Mouse (Mus musculus): ENCODE measurements around the gene Olfr325. TPM values are rescaled to one million over a fixed set of nuclear protein-coding genes. Genes with fewer than 3 reads are reported as not detected.
A peak's percentile ranks its signal among the peaks of the same experiment; 100 is the strongest.
"Not testable (repeated sequence)": the region's sequence is repeated elsewhere in the genome, so short reads cannot be mapped to it uniquely, and the experiment has no call there.

The Olfr325 gene
- polyA plus RNA-seq (2014; fragmentation: Nextera tagmentation; extraction: Ambion mirVana), result not detected in 2 replicates

DNA sequence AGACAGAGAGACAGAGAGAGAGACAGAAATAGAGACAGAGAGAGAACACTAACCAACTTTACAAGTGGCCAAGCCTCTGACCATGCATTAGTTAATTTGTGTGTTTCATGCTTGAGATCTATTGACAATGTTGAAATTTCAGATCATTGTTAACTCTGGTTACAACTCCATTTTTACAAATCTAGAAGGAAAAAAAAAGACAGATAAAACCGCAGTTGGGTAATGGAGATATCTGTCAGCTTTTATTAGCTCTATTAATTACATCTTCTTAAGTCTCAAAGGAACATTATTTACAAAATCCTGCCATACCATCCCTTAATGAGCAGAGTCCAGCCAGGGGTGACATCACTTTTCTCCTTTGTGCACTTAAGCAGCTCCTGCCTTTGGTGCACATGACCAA lies at the start of gene Olfr325:
Olfr325 (plus strand) TSS at position 301 of the 400 bp plus-strand sequence.
- Histone ChIP-seq H3K4me3 (ENCODE audit: low read depth, low read length) (no peak within 1 kb of the TSS), H3K27me3 (ENCODE audit: control insufficient read depth, insufficient read depth, low read length) (no peaks in the 10 kb centered on the region), H3K27ac (ENCODE audit: low read depth, low read length) (no peak within 1 kb of the TSS), H3K36me3 (ENCODE audit: control insufficient read depth, insufficient read depth, low read length) (no peaks in the 10 kb centered on the region), H3K4me1 (ENCODE audit: control insufficient read depth, insufficient read depth, low read length) (no peaks in the 10 kb centered on the region), H3K9me3 (ENCODE audit: control insufficient read depth, low read length) (no peaks in the 10 kb centered on the region), H3K9ac (ENCODE audit: low read length) (no peak within 1 kb of the TSS), H3K4me2 (no peak within 1 kb of the TSS)
- DNase-seq (ENCODE audit: low spot score, missing footprints) (peak; percentile 17), ATAC-seq (ENCODE audit: low FRiP score) (no peak)
- WGBS, result 84% methylated on average over 1 of the region's 1 CpGs

GRCm38 (mm10) chr11:58534736-58535135 lies 42.8 kb upstream of the Olfr325 start, which contains the start of gene Olfr330:
Gene Olfr330, minus strand, starts transcription at chr11:58534836.
- H3K27ac ChIP-seq (ENCODE audit: low read depth, low read length); ATAC-seq (ENCODE audit: low FRiP score); H3K4me3 ChIP-seq (ENCODE audit: low read depth, low read length); H3K9me3 ChIP-seq (ENCODE audit: control insufficient read depth, low read length); H3K36me3 ChIP-seq (ENCODE audit: control insufficient read depth, insufficient read depth, low read length); DNase-seq (ENCODE audit: low spot score, missing footprints); H3K27me3 ChIP-seq (ENCODE audit: control insufficient read depth, insufficient read depth, low read length); H3K4me1 ChIP-seq (ENCODE audit: control insufficient read depth, insufficient read depth, low read length); H3K4me2 ChIP-seq; H3K9ac ChIP-seq (ENCODE audit: low read length): not testable (repeated sequence)

DNA sequence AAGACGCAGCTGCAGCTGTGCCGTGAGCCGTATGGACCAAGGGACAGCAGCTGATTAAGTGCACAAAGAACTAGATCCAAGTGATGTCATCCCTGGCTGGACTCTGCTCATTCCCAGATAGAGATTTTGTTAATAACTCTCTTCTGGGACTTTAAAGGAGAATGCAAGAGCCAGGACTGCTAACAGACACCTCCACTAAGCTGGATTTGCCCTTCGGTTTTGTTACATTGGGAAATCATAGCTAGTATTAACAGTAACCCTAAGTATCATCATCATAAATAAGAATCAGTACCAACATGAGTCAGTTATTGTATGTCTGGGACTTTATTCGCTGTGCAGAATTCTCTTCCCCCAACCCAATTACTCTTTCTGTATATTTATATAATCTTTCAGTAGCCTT lies 31.2 kb upstream of the Olfr325 start, which contains the start of gene Olfr329-ps:
Olfr329-ps (minus strand) TSS at position 101 of the 400 bp plus-strand sequence.
- Histone ChIP-seq H3K27me3 (ENCODE audit: control insufficient read depth, insufficient read depth, low read length) (no peaks in the 10 kb centered on the region), H3K9ac (ENCODE audit: low read length) (no peak within 1 kb of the TSS), H3K27ac (ENCODE audit: low read depth, low read length) (no peak within 1 kb of the TSS), H3K36me3 (ENCODE audit: control insufficient read depth, insufficient read depth, low read length) (no peaks in the 10 kb centered on the region), H3K4me1 (ENCODE audit: control insufficient read depth, insufficient read depth, low read length) (no peaks in the 10 kb centered on the region), H3K4me2 (no peak within 1 kb of the TSS), H3K9me3 (ENCODE audit: control insufficient read depth, low read length) (no peaks in the 10 kb centered on the region), H3K4me3 (ENCODE audit: low read depth, low read length) (no peak within 1 kb of the TSS)
- DNase-seq (ENCODE audit: low spot score, missing footprints) (no peak), ATAC-seq (ENCODE audit: low FRiP score) (no peak)
- WGBS, result 94% methylated on average over 5 of the region's 5 CpGs

- H3K27me3 ChIP-seq (ENCODE audit: control insufficient read depth, insufficient read depth, low read length), result no peaks in the 10 kb centered on the region
- H3K36me3 ChIP-seq (ENCODE audit: control insufficient read depth, insufficient read depth, low read length), result no peaks in the 10 kb centered on the region
- ATAC-seq (ENCODE audit: low FRiP score) (no peak), DNase-seq (ENCODE audit: low spot score, missing footprints) (no peak)
- H3K9me3 ChIP-seq (ENCODE audit: control insufficient read depth, low read length), result no peaks in the 10 kb centered on the region
- 75% methylated on average over 1 of the region's 1 CpGs for WGBS
- no peak within 1 kb of the TSS for H3K4me2 ChIP-seq
- H3K4me3 ChIP-seq (ENCODE audit: low read depth, low read length), result no peak within 1 kb of the TSS
- H3K27ac ChIP-seq (ENCODE audit: low read depth, low read length), result no peak within 1 kb of the TSS
- no peak within 1 kb of the TSS for H3K9ac ChIP-seq (ENCODE audit: low read length)
- H3K4me1 ChIP-seq (ENCODE audit: control insufficient read depth, insufficient read depth, low read length), result no peaks in the 10 kb centered on the region
Observed at GRCm38 (mm10) chr11:58555536-58555935, 22.0 kb upstream of the Olfr325 start, which contains the start of gene Olfr328. Gene Olfr328, minus strand, starts transcription at chr11:58555636.

DNA sequence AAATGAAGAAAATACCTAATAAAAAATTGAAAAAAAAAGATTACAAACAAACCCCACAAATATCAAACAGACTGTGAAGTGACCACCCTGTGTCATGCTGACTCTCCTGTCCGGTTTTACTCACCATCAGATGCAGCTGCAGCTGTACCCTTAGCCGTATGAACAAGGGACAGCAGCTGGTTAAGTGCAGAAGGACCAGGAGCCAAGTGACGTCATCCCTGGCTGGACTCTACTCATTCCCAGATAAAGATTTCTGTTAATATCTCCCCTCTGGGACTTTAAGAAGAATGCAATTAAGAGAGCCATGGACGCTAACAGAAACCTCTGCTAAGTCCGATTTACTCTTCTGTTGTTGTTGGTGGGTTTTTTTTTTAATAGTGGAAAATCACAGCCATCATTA lies 7.1 kb upstream of the Olfr325 start, which contains the start of gene Olfr224:
Olfr224 (minus strand) TSS at position 149 of the 400 bp plus-strand sequence.
- no peak within 1 kb of the TSS for H3K4me2 ChIP-seq
- no peak for ATAC-seq (ENCODE audit: low FRiP score)
- H3K4me3 ChIP-seq (ENCODE audit: low read depth, low read length), result no peak within 1 kb of the TSS
- 84% methylated on average over 5 of the region's 5 CpGs for WGBS
- no peak within 1 kb of the TSS for H3K27ac ChIP-seq (ENCODE audit: low read depth, low read length)
- no peak for DNase-seq (ENCODE audit: low spot score, missing footprints)
- H3K9ac ChIP-seq (ENCODE audit: low read length), result no peak within 1 kb of the TSS
- H3K4me1 ChIP-seq (ENCODE audit: control insufficient read depth, insufficient read depth, low read length), result no peaks in the 10 kb centered on the region
- H3K36me3 ChIP-seq (ENCODE audit: control insufficient read depth, insufficient read depth, low read length), result no peaks in the 10 kb centered on the region
- H3K27me3 ChIP-seq (ENCODE audit: control insufficient read depth, insufficient read depth, low read length), result no peaks in the 10 kb centered on the region
- H3K9me3 ChIP-seq (ENCODE audit: control insufficient read depth, low read length), result no peaks in the 10 kb centered on the region

GRCm38 (mm10) chr11:58578636-58579035 lies 1.1 kb downstream of the Olfr325 start:
- Histone ChIP-seq H3K27ac (ENCODE audit: low read depth, low read length) (no peak overlapping the region), H3K4me1 (ENCODE audit: control insufficient read depth, insufficient read depth, low read length) (no peaks in the 10 kb centered on the region), H3K27me3 (ENCODE audit: control insufficient read depth, insufficient read depth, low read length) (no peaks in the 10 kb centered on the region), H3K4me2 (no peak overlapping the region), H3K9ac (ENCODE audit: low read length) (no peak overlapping the region), H3K4me3 (ENCODE audit: low read depth, low read length) (no peak overlapping the region), H3K9me3 (ENCODE audit: control insufficient read depth, low read length) (no peaks in the 10 kb centered on the region), H3K36me3 (ENCODE audit: control insufficient read depth, insufficient read depth, low read length) (no peaks in the 10 kb centered on the region)
- DNase-seq (ENCODE audit: low spot score, missing footprints) (peak; percentile 62), ATAC-seq (ENCODE audit: low FRiP score) (no peak)
- WGBS, result 86% methylated on average over 8 of the region's 8 CpGs

GRCm38 (mm10) chr11:58587898-58588348 lies 10.4 kb downstream of the Olfr325 start:
- Histone ChIP-seq H3K4me3 (ENCODE audit: low read depth, low read length) (no peak overlapping the region), H3K4me1 (ENCODE audit: control insufficient read depth, insufficient read depth, low read length) (no peaks in the 10 kb centered on the region), H3K9ac (ENCODE audit: low read length) (no peak overlapping the region), H3K4me2 (no peak overlapping the region), H3K27ac (ENCODE audit: low read depth, low read length) (no peak overlapping the region), H3K9me3 (ENCODE audit: control insufficient read depth, low read length) (no peaks in the 10 kb centered on the region), H3K36me3 (ENCODE audit: control insufficient read depth, insufficient read depth, low read length) (no peaks in the 10 kb centered on the region), H3K27me3 (ENCODE audit: control insufficient read depth, insufficient read depth, low read length) (no peaks in the 10 kb centered on the region)
- ATAC-seq (ENCODE audit: low FRiP score) (no peak), DNase-seq (ENCODE audit: low spot score, missing footprints) (peak; percentile 85)
- WGBS, result 75% methylated on average over 7 of the region's 7 CpGs

GRCm38 (mm10) chr11:58588620-58589250 lies 11.2 kb downstream of the Olfr325 start:
- peak; percentile 35 for DNase-seq (ENCODE audit: low spot score, missing footprints)
- no peaks in the 10 kb centered on the region for H3K36me3 ChIP-seq (ENCODE audit: control insufficient read depth, insufficient read depth, low read length)
- H3K27me3 ChIP-seq (ENCODE audit: control insufficient read depth, insufficient read depth, low read length), result no peaks in the 10 kb centered on the region
- 71% methylated on average over 3 of the region's 3 CpGs for WGBS
- no peak overlapping the region for H3K27ac ChIP-seq (ENCODE audit: low read depth, low read length)
- H3K4me1 ChIP-seq (ENCODE audit: control insufficient read depth, insufficient read depth, low read length), result no peaks in the 10 kb centered on the region
- no peak overlapping the region for H3K4me2 ChIP-seq
- H3K9ac ChIP-seq (ENCODE audit: low read length), result no peak overlapping the region
- H3K9me3 ChIP-seq (ENCODE audit: control insufficient read depth, low read length), result no peaks in the 10 kb centered on the region
- H3K4me3 ChIP-seq (ENCODE audit: low read depth, low read length), result no peak overlapping the region
- peak; percentile 77; the same call in 1 of the 2 replicates for ATAC-seq (ENCODE audit: low FRiP score)

DNA sequence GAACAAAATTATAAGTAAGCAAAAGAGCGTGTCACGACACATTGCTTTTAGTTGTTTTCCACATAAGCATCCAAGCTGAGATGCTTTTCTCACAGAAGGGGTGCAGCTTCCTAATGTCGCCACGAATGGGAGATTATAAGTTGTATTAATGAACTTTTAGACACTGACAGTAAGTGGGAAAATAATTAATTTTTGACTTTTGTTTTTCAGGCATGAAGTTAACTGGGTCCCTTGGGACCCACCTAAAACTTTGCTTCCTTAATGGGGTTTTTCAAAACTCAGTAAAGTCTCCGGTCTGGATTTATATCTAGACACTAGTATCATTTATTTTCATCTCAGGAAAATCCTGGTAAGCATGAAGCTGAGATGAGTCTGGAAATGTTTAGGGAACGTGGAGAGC lies 17.3 kb downstream of the Olfr325 start, which contains the start of gene Olfr324:
Olfr324 (plus strand) TSS at position 301 of the 400 bp plus-strand sequence.
- H3K36me3 ChIP-seq (ENCODE audit: control insufficient read depth, insufficient read depth, low read length), result no peaks in the 10 kb centered on the region
- H3K9me3 ChIP-seq (ENCODE audit: control insufficient read depth, low read length), result no peaks in the 10 kb centered on the region
- ATAC-seq (ENCODE audit: low FRiP score), result no peak
- H3K4me2 ChIP-seq, result no peak within 1 kb of the TSS
- 88% methylated on average over 6 of the region's 6 CpGs for WGBS
- H3K27ac ChIP-seq (ENCODE audit: low read depth, low read length), result no peak within 1 kb of the TSS
- H3K9ac ChIP-seq (ENCODE audit: low read length), result no peak within 1 kb of the TSS
- H3K27me3 ChIP-seq (ENCODE audit: control insufficient read depth, insufficient read depth, low read length), result no peaks in the 10 kb centered on the region
- DNase-seq (ENCODE audit: low spot score, missing footprints), result peak; percentile 21
- no peak within 1 kb of the TSS for H3K4me3 ChIP-seq (ENCODE audit: low read depth, low read length)
- no peaks in the 10 kb centered on the region for H3K4me1 ChIP-seq (ENCODE audit: control insufficient read depth, insufficient read depth, low read length)
